Mouse (Mus musculus): ENCODE data around the gene Hoxc4.

Gene Hoxc4

GRCm38 (mm10) chr15:103011928-103012486 is 6.7 kb upstream of the Hoxc4 start:
- ATAC-seq (ENCODE audit: low TSS enrichment): no peak

- ATAC-seq (ENCODE audit: low TSS enrichment): no peak
Measured at GRCm38 (mm10) chr15:103013238-103013984, 5.3 kb upstream of the Hoxc4 start.

- ATAC-seq (ENCODE audit: low TSS enrichment): no peak
Measured at GRCm38 (mm10) chr15:103014166-103015008, 4.3 kb upstream of the Hoxc4 start.

GRCm38 (mm10) chr15:103015009-103015399 is 3.7 kb upstream of the Hoxc4 start:
- ATAC-seq (ENCODE audit: low TSS enrichment): no peak

GRCm38 (mm10) chr15:103015406-103016166 is 3.1 kb upstream of the Hoxc4 start:
- no peak for ATAC-seq (ENCODE audit: low TSS enrichment)

- ATAC-seq (ENCODE audit: low TSS enrichment): no peak
Measured at GRCm38 (mm10) chr15:103020899-103021418, 2.2 kb downstream of the Hoxc4 start.

- ATAC-seq (ENCODE audit: low TSS enrichment): no peak
Measured at GRCm38 (mm10) chr15:103021544-103021943, 2.8 kb downstream of the Hoxc4 start.

- ATAC-seq (ENCODE audit: low TSS enrichment): no peak
Measured at GRCm38 (mm10) chr15:103024131-103024530, 5.4 kb downstream of the Hoxc4 start.

- ATAC-seq (ENCODE audit: low TSS enrichment): no peak
Measured at GRCm38 (mm10) chr15:103027266-103028235, 8.8 kb downstream of the Hoxc4 start.

- ATAC-seq (ENCODE audit: low TSS enrichment): no peak
Measured at GRCm38 (mm10) chr15:103028916-103029512, 10.3 kb downstream of the Hoxc4 start.

- no peak for ATAC-seq (ENCODE audit: low TSS enrichment)
Measured at GRCm38 (mm10) chr15:103030142-103030541, 11.4 kb downstream of the Hoxc4 start.

- ATAC-seq (ENCODE audit: low TSS enrichment): no peak
Measured at GRCm38 (mm10) chr15:103032167-103032566, 13.4 kb downstream of the Hoxc4 start.

- ATAC-seq (ENCODE audit: low TSS enrichment): no peak
Measured at GRCm38 (mm10) chr15:103032646-103033575, 14.2 kb downstream of the Hoxc4 start.

- no peak for ATAC-seq (ENCODE audit: low TSS enrichment)
Measured at GRCm38 (mm10) chr15:103034043-103034806, 15.5 kb downstream of the Hoxc4 start.

GRCm38 (mm10) chr15:103034807-103035547 is 16.2 kb downstream of the Hoxc4 start:
- no peak for ATAC-seq (ENCODE audit: low TSS enrichment)

GRCm38 (mm10) chr15:103035548-103035881 is 16.8 kb downstream of the Hoxc4 start:
- ATAC-seq (ENCODE audit: low TSS enrichment): no peak

- ATAC-seq (ENCODE audit: low TSS enrichment): no peak
Measured at GRCm38 (mm10) chr15:103037579-103037978, 18.8 kb downstream of the Hoxc4 start.

Measured in frontal cortex, adult (tissue).